Mouse (Mus musculus) bone marrow, adult 2 months (tissue): ENCODE measurements around the gene Ankrd63.

ENCODE experiments used
- CTCF ChIP-seq: fragments of 200-500 bp; IDR thresholded peaks from 2 replicates; pipeline ENCODE4 v1.5.1; 2011; ENCODE audit warnings: low read length, control low read depth; ENCODE audit not compliant: control insufficient read depth, insufficient read depth
- POLR2A ChIP-seq: fragments of 200-500 bp; IDR thresholded peaks from 2 replicates; pipeline ENCODE4 v1.6.1; 2011; ENCODE audit warnings: low read depth, mild to moderate bottlenecking, control low read depth, low read length, borderline replicate concordance; ENCODE audit not compliant: control insufficient read depth

GRCm38 (mm10) chr2:118679577-118679976, 24.2 kb downstream of the Ankrd63 start:
- TF ChIP-seq CTCF: no peak
- TF ChIP-seq POLR2A: no peak
